Mouse (Mus musculus): ENCODE data around the gene Mapk3. TPM values are rescaled to one million over a fixed set of nuclear protein-coding genes. Genes with fewer than 3 reads are reported as not detected.

Gene Mapk3
- total and polyA plus RNA-seq, 3 experiments = 5.2 to 45.1 TPM; not detected in 1

GRCm38 (mm10) chr7:126784469-126784868 lies 25.1 kb downstream of the Mapk3 start:
- no peaks in the 10 kb centered on the region; the same call in 1 of the 2 replicates for H3K79me2 ChIP-seq (ENCODE audit: control insufficient read depth, insufficient read depth, low read length, poor library complexity)
- peaks cover 4 to 7% of the 10 kb centered on the region in 2 experiments; a peak in 3 of 4 replicates for H3K36me3 ChIP-seq (ENCODE audit: control insufficient read depth in 1 of 2, insufficient read depth in 2 of 2, low read length in 2 of 2)
- H3K4me3 ChIP-seq (ENCODE audit: control insufficient read depth in 1 of 2, insufficient read depth in 1 of 2, low read depth in 2 of 2, low read length in 2 of 2) = no peak overlapping the region
- no peak for DNase-seq (ENCODE audit: low read depth, low spot score)
- no peaks in the 10 kb centered on the region for H3K27me3 ChIP-seq (ENCODE audit: control insufficient read depth in 1 of 2, insufficient read depth in 2 of 2, low read length in 2 of 2)
- no peak overlapping the region for H3K27ac ChIP-seq (ENCODE audit: control insufficient read depth, low read depth, low read length)
- H3K4me1 ChIP-seq (ENCODE audit: control insufficient read depth in 1 of 2, insufficient read depth in 2 of 2, low read length in 2 of 2) = peaks cover 4 to 9% of the 10 kb centered on the region in 2 experiments; a peak in 3 of 4 replicates
- TF ChIP-seq CTCF (IDR thresholded peaks at IDR 0.05 in 2 of 3, conservative IDR thresholded peaks at IDR 0.05 in 1 of 3; ENCODE audit: control insufficient read depth in 1 of 3, insufficient read depth in 1 of 3, low read depth in 2 of 3, low read length in 3 of 3, poor library complexity in 1 of 3, severe bottlenecking in 1 of 3) = no peak
- TF ChIP-seq POLR2A (IDR thresholded peaks at IDR 0.05; ENCODE audit: control insufficient read depth in 1 of 2, insufficient read depth in 1 of 2, low read depth in 1 of 2, low read length in 2 of 2, poor library complexity in 1 of 2) = no peak
- no peak for TF ChIP-seq USF1 (IDR thresholded peaks at IDR 0.05; ENCODE audit: low read depth, low read length)
- TF ChIP-seq E2F4 (IDR thresholded peaks at IDR 0.05; ENCODE audit: borderline replicate concordance, low read depth, low read length) = no peak
- no peak for TF ChIP-seq MAX (IDR thresholded peaks at IDR 0.05; ENCODE audit: low read length)
- no peak for TF ChIP-seq ZNF384 (IDR thresholded peaks at IDR 0.05; ENCODE audit: low read depth, low read length)
- no peak for TF ChIP-seq ZKSCAN1 (IDR thresholded peaks at IDR 0.05; ENCODE audit: low read depth, low read length)
- TF ChIP-seq TAL1 (IDR thresholded peaks at IDR 0.05; ENCODE audit: low read length) = no peak
- no peak for TF ChIP-seq MEF2A (IDR thresholded peaks at IDR 0.05; ENCODE audit: extremely low read depth, insufficient replicate concordance, low read depth, low read length, poor library complexity, severe bottlenecking)
- no peak for TF ChIP-seq UBTF (IDR thresholded peaks at IDR 0.05; ENCODE audit: borderline replicate concordance, insufficient read depth, low read depth, low read length)
- TF ChIP-seq CHD1 (IDR thresholded peaks at IDR 0.05; ENCODE audit: low read depth, low read length) = no peak
- H3K9ac ChIP-seq (ENCODE audit: control insufficient read depth, low read depth, low read length, poor library complexity, severe bottlenecking) = no peak overlapping the region
- no peaks in the 10 kb centered on the region for H3K9me3 ChIP-seq (replicated peaks; ENCODE audit: insufficient read depth, low read length)

GRCm38 (mm10) chr7:126785056-126785455 lies 25.7 kb downstream of the Mapk3 start:
- peaks cover 0 to 4% of the 10 kb centered on the region in 2 experiments; a peak in 1 of 4 replicates for H3K4me1 ChIP-seq (ENCODE audit: control insufficient read depth in 1 of 2, insufficient read depth in 2 of 2, low read length in 2 of 2)
- DNase-seq (ENCODE audit: low read depth, low spot score) = no peak
- peaks cover 0 to 7% of the 10 kb centered on the region in 2 experiments; a peak in 1 of 4 replicates for H3K36me3 ChIP-seq (ENCODE audit: control insufficient read depth in 1 of 2, insufficient read depth in 2 of 2, low read length in 2 of 2)
- no peak overlapping the region for H3K27ac ChIP-seq (ENCODE audit: control insufficient read depth, low read depth, low read length)
- no peak overlapping the region for H3K9ac ChIP-seq (ENCODE audit: control insufficient read depth, low read depth, low read length, poor library complexity, severe bottlenecking)
- peaks cover 2% of the 10 kb centered on the region; the same call in 1 of the 2 replicates for H3K79me2 ChIP-seq (ENCODE audit: control insufficient read depth, insufficient read depth, low read length, poor library complexity)
- no peaks in the 10 kb centered on the region for H3K27me3 ChIP-seq (ENCODE audit: control insufficient read depth in 1 of 2, insufficient read depth in 2 of 2, low read length in 2 of 2)
- no peaks in the 10 kb centered on the region for H3K9me3 ChIP-seq (replicated peaks; ENCODE audit: insufficient read depth, low read length)
- H3K4me3 ChIP-seq (ENCODE audit: control insufficient read depth in 1 of 2, insufficient read depth in 1 of 2, low read depth in 2 of 2, low read length in 2 of 2) = no peak overlapping the region
- TF ChIP-seq MYB (IDR thresholded peaks at IDR 0.05; ENCODE audit: low read depth, low read length) = no peak
- no peak for TF ChIP-seq GABPA (IDR thresholded peaks at IDR 0.05; ENCODE audit: low read depth, low read length)
- no peak for TF ChIP-seq EP300 (IDR thresholded peaks at IDR 0.05; ENCODE audit: low read depth in 1 of 2, low read length in 2 of 2)
- TF ChIP-seq MYC (IDR thresholded peaks at IDR 0.05; ENCODE audit: low read depth, low read length) = no peak
- no peak for TF ChIP-seq MAX (IDR thresholded peaks at IDR 0.05; ENCODE audit: low read length)
- TF ChIP-seq RAD21 (IDR thresholded peaks at IDR 0.05; ENCODE audit: low read depth, low read length) = no peak
- no peak for TF ChIP-seq USF1 (IDR thresholded peaks at IDR 0.05; ENCODE audit: low read depth, low read length)
- TF ChIP-seq HCFC1 (IDR thresholded peaks at IDR 0.05; ENCODE audit: low read depth, low read length) = no peak
- TF ChIP-seq TBP (IDR thresholded peaks at IDR 0.05; ENCODE audit: low read depth, low read length) = no peak
- TF ChIP-seq UBTF (IDR thresholded peaks at IDR 0.05; ENCODE audit: borderline replicate concordance, insufficient read depth, low read depth, low read length) = no peak
- no peak for TF ChIP-seq TCF12 (IDR thresholded peaks at IDR 0.05; ENCODE audit: low read depth, low read length)

All from MEL (cell line).